Mouse (Mus musculus) limb, embryonic 12.5 days (tissue): Measurements from ENCODE around the gene Kcnc1. TPM values are rescaled to one million over a fixed set of nuclear protein-coding genes. Genes with fewer than 3 reads are reported as not detected.
A peak's percentile ranks its signal among the peaks of the same experiment; 100 is the strongest.

Experiments used
- ATAC-seq: fragments of 200-750 bp; cut with Nextera tagmentation; 2 replicates; pipeline ENCODE4 v1.8.0; 2017; ENCODE audit warnings: low read depth, moderate TSS enrichment; ENCODE audit not compliant: insufficient number of reproducible peaks, insufficient read depth, low FRiP score, low TSS enrichment
- H3K27ac ChIP-seq: fragments of 300-500 bp; sonication (generic); 2 replicates; pipeline ENCODE4 v1.5.1; 2016; ENCODE audit warnings: mild to moderate bottlenecking, moderate library complexity
- H3K27me3 ChIP-seq: fragments of 300-500 bp; sonication (generic); 2 replicates; pipeline ENCODE4 v1.6.1; 2016; ENCODE audit warnings: mild to moderate bottlenecking, moderate library complexity
- H3K36me3 ChIP-seq: fragments of 300-500 bp; sonication (generic); 2 replicates; pipeline ENCODE4 v1.6.1; 2016; ENCODE audit warnings: mild to moderate bottlenecking, moderate library complexity
- H3K4me1 ChIP-seq: fragments of 300-500 bp; sonication (generic); replicated peaks from 2 replicates; pipeline ENCODE4 v1.6.1; 2016
- H3K4me2 ChIP-seq: fragments of 300-500 bp; sonication (generic); 2 replicates; pipeline ENCODE4 v1.6.1; 2016; ENCODE audit warnings: mild to moderate bottlenecking, moderate library complexity
- H3K4me3 ChIP-seq: fragments of 300-500 bp; sonication (generic); replicated peaks from 2 replicates; pipeline ENCODE4 v1.5.1; 2016; ENCODE audit warnings: mild to moderate bottlenecking
- H3K9ac ChIP-seq: fragments of 300-500 bp; sonication (generic); replicated peaks from 2 replicates; pipeline ENCODE4 v1.6.1; 2016; ENCODE audit warnings: mild to moderate bottlenecking, moderate library complexity
- H3K9me3 ChIP-seq: fragments of 300-500 bp; sonication (generic); 2 replicates; pipeline ENCODE4 v1.6.1; 2016; ENCODE audit warnings: mild to moderate bottlenecking, moderate library complexity
- WGBS: fragments of 180-500 bp; shearing (Covaris S2); methylation state at CpG from one replicate; pipeline ENCODE4 v1.1.7; 2016; 5-methylcytosine and 5-hydroxymethylcytosine counted together
- polyA plus RNA-seq: library from polyadenylated mRNA; unstranded; fragments of >200 nt; fragmentation: Nextera tagmentation; extraction: Ambion mirVana; gene quantifications from 2 replicates; pipeline ENCODE4 v1.2.1, GENCODE M21; 2016

The Kcnc1 gene
- polyA plus RNA-seq: 0.03 and 0.14 TPM in 2 replicates

DNA sequence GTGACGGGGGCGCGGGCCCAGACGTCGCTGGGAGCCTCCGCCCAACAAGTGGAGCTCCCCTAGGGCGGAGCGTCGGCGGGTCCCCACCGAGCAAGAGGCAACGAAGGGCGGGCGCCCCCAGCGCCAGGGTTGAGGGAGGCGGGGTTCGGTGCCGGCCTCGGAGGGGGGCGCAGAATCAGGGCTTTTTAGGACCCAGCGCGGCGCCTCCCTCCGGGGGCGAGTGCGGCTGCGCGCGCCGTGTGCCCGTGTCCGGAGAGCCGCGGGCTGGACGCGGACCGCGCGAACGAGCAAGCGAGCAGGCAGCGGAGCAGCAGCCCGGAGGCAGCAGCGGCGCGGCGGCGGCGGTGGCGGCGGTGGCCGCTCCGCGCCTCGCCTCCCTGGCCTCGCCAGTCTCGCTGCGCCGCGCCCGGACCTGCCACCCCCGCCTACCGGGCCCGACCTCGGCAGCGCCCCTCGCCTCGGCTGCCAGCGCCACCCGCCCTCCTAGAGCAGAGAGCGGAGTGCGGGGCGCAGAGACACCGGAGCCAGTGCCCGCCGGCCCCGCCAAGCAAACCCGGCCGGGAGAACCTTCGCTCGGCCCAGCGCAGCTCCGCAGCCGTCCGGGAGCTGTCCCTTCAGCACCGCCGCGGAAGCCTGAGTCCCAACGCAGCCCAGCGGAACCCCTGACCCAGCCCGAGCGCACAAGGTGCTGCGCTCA lies at the start of gene Kcnc1:
Gene Kcnc1 (plus strand): TSS at position 267 of the 697 bp plus-strand sequence.
- Histone ChIP-seq H3K4me2 (peak within 1 kb of the TSS; percentile 96), H3K27me3 (peaks cover 96% of the 10 kb centered on the region), H3K36me3 (no peaks in the 10 kb centered on the region), H3K27ac (no peak within 1 kb of the TSS), H3K9ac (peak within 1 kb of the TSS; percentile 47), H3K4me3 (peak within 1 kb of the TSS; percentile 53), H3K4me1 (peaks cover 16% of the 10 kb centered on the region), H3K9me3 (no peaks in the 10 kb centered on the region)
- under 1% methylated on average over 90 of the region's 93 CpGs for WGBS
- peak; percentile 76 for ATAC-seq

DNA sequence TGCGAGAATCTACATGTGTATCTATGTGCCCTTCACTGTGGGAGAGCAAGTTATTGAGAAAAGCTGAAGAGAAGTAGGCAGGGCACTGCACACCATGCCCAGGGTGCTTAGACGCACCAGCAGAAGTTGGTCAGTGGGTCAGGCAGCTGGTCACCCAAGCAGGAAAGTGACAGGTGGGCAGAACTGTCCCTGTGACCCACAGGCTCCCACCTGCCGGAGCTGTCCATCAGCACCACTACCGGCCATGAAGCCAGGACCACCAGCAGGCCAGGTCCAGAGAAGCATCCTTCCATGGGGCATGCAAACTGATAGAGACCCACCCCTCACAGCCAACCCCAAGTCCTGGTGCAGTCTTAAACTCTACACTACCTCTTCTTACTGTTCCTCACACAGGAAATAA lies 48.6 kb upstream of the Kcnc1 start:
- no peak overlapping the region for H3K27ac ChIP-seq
- no peak overlapping the region for H3K4me2 ChIP-seq
- no peak for ATAC-seq
- H3K4me3 ChIP-seq: no peak overlapping the region
- H3K27me3 ChIP-seq: peaks cover 53% of the 10 kb centered on the region
- no peaks in the 10 kb centered on the region for H3K4me1 ChIP-seq
- no peak overlapping the region for H3K9ac ChIP-seq
- H3K9me3 ChIP-seq: no peaks in the 10 kb centered on the region
- 65% methylated on average over 4 of the region's 4 CpGs for WGBS
- no peaks in the 10 kb centered on the region for H3K36me3 ChIP-seq

DNA sequence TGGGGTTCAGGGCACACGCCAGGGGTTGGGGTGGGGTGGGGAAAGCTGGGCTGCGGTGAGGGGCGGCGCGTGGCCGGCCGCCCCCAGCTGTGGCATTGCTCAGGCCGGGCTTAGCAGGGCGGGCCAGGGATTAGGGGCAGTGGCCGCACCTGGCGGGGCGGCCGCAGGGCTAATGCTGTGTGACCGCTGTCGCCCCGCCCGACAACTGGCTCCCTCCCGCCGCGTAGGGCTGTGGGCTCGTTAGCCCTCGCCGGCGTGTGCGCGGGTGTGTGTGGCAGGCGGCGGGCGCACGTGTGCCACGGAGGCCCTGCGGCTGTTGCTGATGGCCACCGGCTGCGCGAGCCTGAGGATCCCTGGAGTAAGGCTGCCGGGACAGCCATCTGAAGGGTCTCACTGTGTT lies 47.5 kb upstream of the Kcnc1 start:
- H3K4me1 ChIP-seq: no peaks in the 10 kb centered on the region
- H3K27me3 ChIP-seq: peaks cover 56% of the 10 kb centered on the region
- 0 out of 2 replicates have a peak overlapping the region, but pooled peaks have one; percentile 11 for H3K4me3 ChIP-seq
- 3% methylated on average over 36 of the region's 36 CpGs for WGBS
- no peak overlapping the region for H3K27ac ChIP-seq
- H3K36me3 ChIP-seq: no peaks in the 10 kb centered on the region
- ATAC-seq: no peak
- H3K9ac ChIP-seq: no peak overlapping the region; the same call in 1 of the 2 replicates
- no peaks in the 10 kb centered on the region for H3K9me3 ChIP-seq
- H3K4me2 ChIP-seq: peak overlapping the region; percentile 23; the same call in 1 of the 2 replicates

DNA sequence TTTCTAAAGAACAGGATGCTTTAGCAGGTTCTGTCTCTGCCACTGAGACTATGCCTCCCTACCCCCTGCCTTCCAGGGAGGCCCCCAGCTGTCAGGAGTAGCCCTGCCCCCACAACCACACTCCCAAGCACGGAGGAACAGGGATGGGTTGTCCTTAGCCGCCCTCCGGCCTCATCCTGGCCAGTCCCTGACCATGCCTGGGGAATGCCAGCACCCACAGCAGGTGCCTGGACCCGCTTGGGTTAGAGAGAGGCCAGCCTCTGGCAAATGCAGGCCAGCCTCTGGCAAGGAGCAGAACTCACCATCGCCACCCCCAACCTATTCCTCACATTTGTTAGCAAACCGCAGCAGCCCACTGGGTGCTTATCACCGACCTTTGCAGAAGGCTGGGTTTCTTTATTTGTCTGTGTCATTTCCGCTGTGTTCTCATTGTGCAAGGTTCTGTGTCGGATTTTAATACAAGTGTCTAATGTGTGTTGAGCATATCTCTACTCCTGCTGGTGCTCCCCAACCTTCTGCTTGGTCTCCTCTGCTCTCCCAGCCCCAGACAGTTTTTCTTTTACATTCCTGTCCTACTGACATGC lies 46.1 kb upstream of the Kcnc1 start:
- 59% methylated on average over 9 of the region's 9 CpGs for WGBS
- Histone ChIP-seq H3K9me3 (no peaks in the 10 kb centered on the region), H3K4me1 (no peaks in the 10 kb centered on the region), H3K27ac (no peak overlapping the region), H3K36me3 (no peaks in the 10 kb centered on the region), H3K4me3 (no peak overlapping the region), H3K27me3 (peaks cover 56% of the 10 kb centered on the region), H3K4me2 (no peak overlapping the region), H3K9ac (no peak overlapping the region)
- no peak for ATAC-seq

DNA sequence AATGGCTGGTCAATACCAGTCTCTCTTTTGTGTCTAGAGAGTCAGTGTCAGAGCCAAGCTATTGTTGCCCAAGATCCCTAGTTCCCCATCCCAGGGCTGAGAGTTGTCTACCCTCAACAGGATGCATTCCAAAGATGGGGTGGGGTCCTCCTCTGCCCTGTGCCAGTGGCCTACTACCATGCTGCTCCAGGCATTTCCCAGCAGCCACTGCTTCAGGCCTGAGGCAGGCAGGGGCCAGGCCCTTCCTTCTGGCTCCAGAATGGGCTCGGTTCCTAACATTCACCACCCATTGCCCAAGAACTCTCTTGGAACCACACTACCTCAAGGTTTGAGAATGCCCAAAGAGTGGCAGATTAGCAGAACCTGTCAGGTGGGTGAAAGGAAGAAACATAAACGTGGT lies 43.5 kb upstream of the Kcnc1 start:
- Histone ChIP-seq H3K9me3 (no peaks in the 10 kb centered on the region), H3K27ac (no peak overlapping the region), H3K27me3 (peaks cover 42% of the 10 kb centered on the region), H3K4me3 (no peak overlapping the region), H3K4me2 (no peak overlapping the region), H3K36me3 (no peaks in the 10 kb centered on the region), H3K4me1 (no peaks in the 10 kb centered on the region), H3K9ac (no peak overlapping the region)
- ATAC-seq: no peak
- WGBS: 65% methylated on average over 2 of the region's 2 CpGs

DNA sequence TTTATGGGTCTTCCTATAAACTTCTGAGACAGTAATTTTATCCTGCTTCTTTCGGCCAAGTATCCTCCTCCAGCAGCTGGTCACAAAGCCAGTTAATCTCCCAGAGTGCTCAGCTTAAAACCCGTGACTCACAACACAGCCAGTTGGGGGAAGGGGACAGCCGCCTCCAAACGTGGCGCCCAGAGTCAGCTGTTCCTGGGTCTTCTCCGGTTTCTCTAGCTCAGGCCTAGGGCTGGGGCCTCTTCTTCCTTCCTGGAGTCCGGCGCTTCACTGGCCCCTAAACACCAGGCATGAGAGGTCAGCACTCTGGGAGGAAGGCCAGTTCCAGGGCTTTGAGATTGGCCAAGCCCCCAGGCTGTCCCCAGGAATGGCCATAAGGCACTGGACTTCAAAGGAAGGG lies 43.1 kb upstream of the Kcnc1 start:
- 51% methylated on average over 8 of the region's 8 CpGs for WGBS
- no peak overlapping the region for H3K9ac ChIP-seq
- ATAC-seq: peak; percentile 63
- H3K4me2 ChIP-seq: no peak overlapping the region
- H3K4me1 ChIP-seq: no peaks in the 10 kb centered on the region
- H3K27ac ChIP-seq: 0 out of 2 replicates have a peak overlapping the region, but pooled peaks have one; percentile 12
- H3K27me3 ChIP-seq: peaks cover 38% of the 10 kb centered on the region
- no peaks in the 10 kb centered on the region for H3K36me3 ChIP-seq
- H3K9me3 ChIP-seq: no peaks in the 10 kb centered on the region
- no peak overlapping the region for H3K4me3 ChIP-seq

DNA sequence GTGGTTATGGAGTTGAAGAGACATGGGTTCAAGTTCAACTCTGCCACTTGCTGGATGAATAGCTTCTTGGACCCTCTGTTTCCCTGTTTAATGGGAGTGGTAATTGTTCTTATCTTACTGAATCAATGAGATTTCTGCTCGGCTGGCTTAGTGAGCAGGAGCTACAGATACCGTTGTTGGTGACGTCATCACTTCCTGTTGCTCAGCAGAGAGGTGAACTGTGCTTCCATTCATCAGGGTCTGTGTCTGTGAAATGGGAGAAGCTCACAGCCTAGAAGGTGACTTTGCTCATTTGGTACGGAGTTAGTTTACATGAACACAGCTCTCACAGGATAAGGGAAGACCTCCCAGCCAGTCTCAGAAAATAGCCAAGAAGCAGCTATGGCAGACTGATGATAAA lies 42.4 kb upstream of the Kcnc1 start:
- H3K27ac ChIP-seq: no peak overlapping the region

DNA sequence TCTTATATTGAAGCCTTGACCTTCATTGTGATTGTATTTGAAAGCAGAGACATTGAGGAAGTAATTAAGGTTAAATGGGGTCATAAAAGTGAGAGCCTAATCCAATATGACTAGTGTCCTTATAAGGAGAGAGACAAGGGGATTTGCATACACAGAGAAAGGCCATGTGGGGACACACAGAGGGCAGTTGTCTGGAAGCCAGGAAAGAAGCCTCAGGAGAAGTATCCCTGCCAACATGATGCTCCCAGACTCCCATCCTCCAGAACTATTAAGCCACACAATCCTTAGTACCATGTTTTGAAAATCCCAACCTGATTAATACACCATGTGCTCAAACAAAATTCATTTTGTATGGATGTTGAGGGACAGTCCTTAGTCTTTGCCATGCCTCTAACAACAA lies 34.5 kb upstream of the Kcnc1 start:
- no peak for ATAC-seq

More for the DNA sequence above, 42.4 kb upstream of the Kcnc1 start:
- ATAC-seq: no peak
- H3K9ac ChIP-seq: no peak overlapping the region
- no peaks in the 10 kb centered on the region for H3K9me3 ChIP-seq
- WGBS: 69% methylated on average over 4 of the region's 4 CpGs
- H3K4me3 ChIP-seq: no peak overlapping the region
- no peak overlapping the region for H3K4me2 ChIP-seq
- no peaks in the 10 kb centered on the region for H3K4me1 ChIP-seq
- peaks cover 31% of the 10 kb centered on the region for H3K27me3 ChIP-seq
- no peaks in the 10 kb centered on the region for H3K36me3 ChIP-seq

DNA sequence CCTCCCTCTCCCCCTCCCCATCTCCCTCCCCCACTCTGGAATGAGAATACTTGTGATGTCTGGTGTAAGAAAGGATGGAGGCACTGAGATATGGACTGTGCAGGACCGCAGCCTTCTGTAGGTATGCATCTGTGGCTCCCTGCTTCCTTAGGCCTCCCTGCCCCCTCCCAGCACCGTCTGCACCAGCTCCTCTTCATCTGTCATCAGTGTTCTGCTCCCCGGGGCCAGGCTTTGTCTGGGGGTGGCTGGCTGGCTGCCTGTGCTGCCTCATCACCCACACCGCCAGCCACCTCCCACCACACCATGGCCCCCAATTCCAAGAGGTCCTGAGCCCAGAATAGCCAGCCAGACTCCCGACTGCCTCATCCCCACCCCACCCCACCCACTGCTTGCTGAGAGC lies 32.1 kb upstream of the Kcnc1 start:
- Histone ChIP-seq H3K4me1 (no peaks in the 10 kb centered on the region), H3K27me3 (peaks cover 10% of the 10 kb centered on the region; the same call in 1 of the 2 replicates), H3K9me3 (no peaks in the 10 kb centered on the region), H3K4me3 (no peak overlapping the region), H3K27ac (no peak overlapping the region), H3K9ac (no peak overlapping the region), H3K36me3 (no peaks in the 10 kb centered on the region), H3K4me2 (no peak overlapping the region)
- 51% methylated on average over 4 of the region's 5 CpGs for WGBS
- ATAC-seq: no peak

More for the DNA sequence above, 34.5 kb upstream of the Kcnc1 start:
- H3K9ac ChIP-seq: no peak overlapping the region
- H3K4me1 ChIP-seq: no peaks in the 10 kb centered on the region
- no peak overlapping the region for H3K4me2 ChIP-seq
- H3K4me3 ChIP-seq: no peak overlapping the region
- no peaks in the 10 kb centered on the region for H3K9me3 ChIP-seq
- no peaks in the 10 kb centered on the region for H3K36me3 ChIP-seq
- H3K27me3 ChIP-seq: peaks cover 10% of the 10 kb centered on the region; the same call in 1 of the 2 replicates
- H3K27ac ChIP-seq: no peak overlapping the region

DNA sequence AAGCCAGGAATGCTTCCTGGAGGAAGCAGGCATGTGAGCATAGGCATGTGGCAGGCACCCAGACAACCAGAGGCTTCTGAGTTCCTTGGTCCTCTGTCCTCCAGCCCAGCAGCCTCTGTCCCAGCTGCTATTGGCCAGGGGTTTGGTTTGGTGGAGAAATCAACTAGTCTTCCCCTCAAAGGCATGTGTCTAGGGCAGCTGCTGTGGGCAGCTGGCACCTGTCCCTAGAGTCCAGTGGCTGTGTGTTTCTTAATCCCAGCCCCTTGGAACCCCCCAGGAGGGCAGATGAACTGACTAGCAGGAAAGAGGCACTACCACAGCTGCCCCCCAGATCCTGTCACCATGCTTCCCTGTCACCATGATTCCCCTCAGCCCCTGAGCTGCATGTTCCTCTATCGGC lies 30.5 kb upstream of the Kcnc1 start:
- Histone ChIP-seq H3K9ac (no peak overlapping the region), H3K36me3 (no peaks in the 10 kb centered on the region), H3K9me3 (no peaks in the 10 kb centered on the region), H3K27ac (no peak overlapping the region), H3K4me3 (no peak overlapping the region), H3K4me1 (no peaks in the 10 kb centered on the region), H3K4me2 (no peak overlapping the region), H3K27me3 (peaks cover 10% of the 10 kb centered on the region; the same call in 1 of the 2 replicates)
- ATAC-seq: no peak
- 72% methylated on average over 1 of the region's 1 CpGs for WGBS

DNA sequence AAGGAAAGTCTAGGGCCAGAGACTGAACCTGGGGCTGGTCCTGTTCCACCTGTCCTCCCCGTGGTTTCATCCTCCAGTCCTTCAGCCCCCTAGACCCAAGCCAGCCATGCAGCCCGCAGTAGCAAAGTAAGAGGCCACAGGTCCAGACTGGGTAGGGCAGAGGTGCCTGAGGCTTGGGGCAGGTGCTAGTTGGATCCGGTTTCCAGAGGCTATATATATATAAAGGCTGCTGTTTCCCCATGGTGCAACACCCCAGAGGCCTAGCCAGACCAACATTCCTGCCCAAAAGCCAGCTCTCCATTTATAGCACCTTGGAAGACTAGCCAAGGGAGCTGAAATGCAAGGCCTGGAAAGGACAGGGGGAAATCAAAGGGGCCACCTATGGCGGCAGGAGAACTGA lies 25.2 kb upstream of the Kcnc1 start:
- Histone ChIP-seq H3K4me1 (peaks cover 1% of the 10 kb centered on the region; the same call in 1 of the 2 replicates), H3K4me2 (no peak overlapping the region), H3K4me3 (no peak overlapping the region), H3K36me3 (no peaks in the 10 kb centered on the region), H3K9ac (no peak overlapping the region), H3K27ac (no peak overlapping the region), H3K9me3 (no peaks in the 10 kb centered on the region), H3K27me3 (peaks cover 39% of the 10 kb centered on the region)
- 58% methylated on average over 4 of the region's 4 CpGs for WGBS
- no peak for ATAC-seq
